Mouse (Mus musculus) layer of hippocampus, postnatal 36 days (tissue): ENCODE measurements around the gene Atg13. TPM values are rescaled to one million over a fixed set of nuclear protein-coding genes. Genes with fewer than 3 reads are reported as not detected.

Experiments used
- DNase-seq, 2 experiments: peaks; one replicate each; pipeline ENCODE4 v3.0.0; 2022
- total RNA-seq, 2 experiments: library from RNA; stranded (reverse); gene quantifications; 2 replicates each; pipeline ENCODE4 v1.2.3; 2021

The Atg13 gene
- total RNA-seq, 2 experiments from 2014 or later = 74.0 to 74.4 TPM

- DNase-seq = peak; percentile 46 to 60
These were observed 20.9 kb downstream of the Atg13 start for GRCm38 (mm10) chr2:91689452-91689851.

- no peak for DNase-seq
These were observed 26.5 kb downstream of the Atg13 start for GRCm38 (mm10) chr2:91683919-91684318.

- peak; percentile 29 to 43 for DNase-seq
These were observed 27.5 kb downstream of the Atg13 start for GRCm38 (mm10) chr2:91682850-91683249.

- no peak for DNase-seq
These were observed 33.4 kb downstream of the Atg13 start for GRCm38 (mm10) chr2:91676961-91677360.

GRCm38 (mm10) chr2:91676420-91676819 is 34.0 kb downstream of the Atg13 start:
- no peak for DNase-seq

GRCm38 (mm10) chr2:91674895-91675294 is 35.5 kb downstream of the Atg13 start:
- peak; percentile 52 to 62 for DNase-seq

GRCm38 (mm10) chr2:91673587-91673986 is 36.8 kb downstream of the Atg13 start:
- DNase-seq = no peak

GRCm38 (mm10) chr2:91670038-91670437 is 40.3 kb downstream of the Atg13 start:
- no peak for DNase-seq

GRCm38 (mm10) chr2:91669326-91669725 is 41.0 kb downstream of the Atg13 start:
- DNase-seq = no peak

- DNase-seq = no peak
These were observed 42.6 kb downstream of the Atg13 start for GRCm38 (mm10) chr2:91667747-91668146.

GRCm38 (mm10) chr2:91666386-91666910 is 43.9 kb downstream of the Atg13 start:
- no peak for DNase-seq

GRCm38 (mm10) chr2:91664780-91665179 is 45.6 kb downstream of the Atg13 start:
- no peak for DNase-seq

- no peak for DNase-seq
These were observed 49.4 kb downstream of the Atg13 start for GRCm38 (mm10) chr2:91660981-91661380.

- no peak for DNase-seq
These were observed 50.7 kb downstream of the Atg13 start for GRCm38 (mm10) chr2:91659657-91660056.

- DNase-seq = no peak
These were observed 53.6 kb downstream of the Atg13 start for GRCm38 (mm10) chr2:91656774-91657173.

- DNase-seq = no peak
These were observed 54.5 kb downstream of the Atg13 start for GRCm38 (mm10) chr2:91655827-91656226.

GRCm38 (mm10) chr2:91655388-91655787 is 55.0 kb downstream of the Atg13 start:
- DNase-seq = no peak

- DNase-seq = peak in 1 of 2 experiments; percentile 29
These were observed 57.5 kb downstream of the Atg13 start for GRCm38 (mm10) chr2:91652863-91653262.

GRCm38 (mm10) chr2:91651458-91652258 is 58.7 kb downstream of the Atg13 start:
- no peak for DNase-seq

- DNase-seq = no peak
These were observed 59.9 kb downstream of the Atg13 start for GRCm38 (mm10) chr2:91650360-91650995.

GRCm38 (mm10) chr2:91649553-91650359 is 60.6 kb downstream of the Atg13 start, which contains the start of the genes Zfp408 and Arhgap1:
TSS of gene Zfp408 (minus strand) at chr2:91649791.
TSS of gene Arhgap1 (plus strand) at chr2:91649860.
- peak; percentile 93 to 95 for DNase-seq

- DNase-seq = no peak
These were observed 61.2 kb downstream of the Atg13 start for GRCm38 (mm10) chr2:91649152-91649551.

GRCm38 (mm10) chr2:91646733-91647132 is 63.6 kb downstream of the Atg13 start:
- DNase-seq = peak in 1 of 2 experiments; percentile 27
